Mouse (Mus musculus) cerebellum, postnatal 14 days (tissue): ENCODE data around the gene Pigu.
A peak's percentile ranks its signal among the peaks of the same experiment; 100 is the strongest.

Experiments
- DNase-seq, 2 experiments: peaks; one replicate each; pipeline ENCODE4 v3.0.0; 2021; ENCODE audit warnings: mixed read lengths in 2 of 2

The Pigu gene

DNA sequence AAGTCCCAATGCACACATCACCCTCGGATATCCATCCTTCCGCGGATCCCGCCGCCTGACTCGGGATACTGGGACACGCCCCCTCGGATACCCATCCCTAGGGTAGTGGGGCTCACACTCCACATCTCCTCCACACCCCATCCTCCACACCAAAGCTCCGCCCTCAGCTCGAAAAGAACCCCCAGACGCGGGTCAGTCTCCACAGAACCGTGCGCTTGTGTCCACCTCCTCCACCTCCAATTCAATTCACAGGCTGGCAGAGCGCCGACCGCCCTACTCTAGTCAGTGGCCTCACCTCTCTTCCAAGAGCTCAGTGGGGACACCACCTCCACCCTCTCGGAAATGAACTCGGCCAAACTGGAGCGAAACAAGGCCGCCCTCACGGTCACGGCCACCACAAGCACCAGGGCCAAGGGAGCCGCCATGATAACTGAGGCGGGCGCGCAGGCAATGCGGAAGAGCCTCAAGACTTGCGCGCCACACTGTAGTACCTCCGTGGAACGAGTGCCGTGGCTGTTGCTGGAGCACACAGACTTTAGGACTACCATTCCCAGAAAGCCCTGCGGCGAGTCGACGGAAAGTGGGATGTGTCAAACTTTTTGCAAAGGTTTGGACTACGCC is at the start of gene Pigu:
Gene Pigu, minus strand, starts transcription at position 460 of the 621 bp plus-strand sequence.
- peak; percentile 94 for DNase-seq

DNA sequence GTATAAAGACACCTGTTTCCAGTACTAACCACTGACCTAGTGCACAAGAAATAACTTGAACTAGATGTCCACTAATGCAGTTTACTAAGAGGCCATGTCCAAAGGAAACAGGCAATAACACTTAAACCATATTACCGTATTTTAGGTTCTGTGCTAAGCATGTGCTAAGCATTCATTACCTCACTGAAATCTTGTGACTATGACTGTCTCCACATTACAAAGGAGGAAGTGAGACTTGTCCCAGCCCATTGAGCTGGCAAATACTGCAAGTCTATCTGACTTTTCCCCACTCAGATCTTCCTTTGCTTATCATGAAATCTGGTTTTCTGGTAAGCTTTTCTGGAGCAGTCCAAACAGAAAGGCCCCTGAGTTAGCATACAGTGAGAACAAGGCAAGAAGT is 47.4 kb upstream of the Pigu start:
- no peak for DNase-seq

DNA sequence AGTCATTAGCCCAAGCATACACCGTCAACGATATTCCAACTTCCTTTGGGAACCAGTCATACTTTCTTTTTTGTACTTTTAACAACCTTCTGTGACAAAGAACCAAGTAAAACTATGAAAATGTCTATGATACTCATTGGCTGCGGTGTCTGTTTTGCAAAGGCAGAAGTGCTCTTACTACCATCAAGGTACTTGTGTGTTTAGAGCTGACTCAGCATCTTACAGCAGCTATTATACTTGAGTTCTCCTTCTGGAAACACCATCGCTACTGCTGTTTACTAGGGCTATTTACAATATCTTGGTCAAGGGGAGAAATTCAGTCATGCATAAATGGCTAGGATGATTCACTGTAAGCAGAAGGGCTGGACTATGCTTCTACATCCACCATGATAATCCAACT is 44.7 kb upstream of the Pigu start:
- no peak for DNase-seq

DNA sequence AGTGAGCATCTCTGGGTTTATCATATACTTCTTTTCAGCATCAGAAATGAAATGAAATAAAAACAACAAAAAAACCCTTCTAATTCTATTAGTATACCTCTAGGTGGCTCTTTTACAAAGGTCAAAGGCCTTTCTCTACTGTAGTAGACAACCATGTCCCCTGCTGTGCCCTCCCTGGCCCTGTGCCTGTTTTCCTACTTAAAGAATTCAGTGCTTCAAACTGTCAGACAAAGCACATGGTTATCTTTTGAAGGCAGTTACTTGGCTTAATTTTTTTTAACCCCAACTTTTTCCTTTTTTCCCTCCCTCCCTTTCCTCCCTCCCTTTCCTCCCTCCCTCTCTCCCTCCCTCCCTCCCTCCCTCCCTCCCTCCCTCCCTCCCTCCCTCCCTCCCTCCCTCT is 43.0 kb upstream of the Pigu start:
- DNase-seq: peak; percentile 64 to 72

DNA sequence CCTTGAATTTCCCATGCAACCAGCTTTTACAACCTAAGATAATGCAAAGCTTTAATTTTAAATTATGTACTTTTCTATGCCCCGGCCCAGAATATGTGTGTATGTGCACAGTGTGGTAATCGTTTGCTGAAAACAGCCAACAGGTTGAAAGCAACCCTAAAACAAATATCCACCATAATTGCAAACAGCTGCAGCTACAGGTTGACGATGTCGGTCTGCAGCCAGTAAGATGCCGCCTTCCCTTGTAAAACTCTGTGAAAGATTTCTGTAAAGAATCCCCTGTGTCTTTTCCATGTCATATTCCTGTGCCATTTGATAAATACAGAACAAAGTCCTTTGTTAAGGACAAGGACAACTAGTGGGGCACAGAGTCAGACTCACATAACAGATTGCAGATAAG is 37.4 kb upstream of the Pigu start:
- no peak for DNase-seq

DNA sequence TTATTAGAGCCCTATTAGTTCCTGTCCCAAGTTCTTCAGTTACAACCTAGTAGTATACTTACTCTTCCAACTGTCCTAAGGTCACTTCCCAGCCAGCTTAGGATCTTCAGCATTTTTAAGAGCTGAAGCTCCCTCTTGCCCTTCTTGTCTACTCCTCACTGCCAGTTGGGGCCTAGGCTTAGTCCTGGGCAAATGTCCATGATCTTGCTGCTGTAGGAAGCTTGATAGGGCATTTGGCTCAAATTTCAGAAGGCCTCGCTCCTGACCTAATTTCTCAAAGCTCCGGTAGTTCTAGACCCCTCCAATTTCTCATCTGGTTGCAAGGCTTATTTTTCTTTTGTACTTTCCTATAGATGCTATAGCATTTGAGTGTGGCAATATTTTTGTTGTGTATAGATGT is 31.3 kb upstream of the Pigu start:
- peak; percentile 26 to 45 for DNase-seq

DNA sequence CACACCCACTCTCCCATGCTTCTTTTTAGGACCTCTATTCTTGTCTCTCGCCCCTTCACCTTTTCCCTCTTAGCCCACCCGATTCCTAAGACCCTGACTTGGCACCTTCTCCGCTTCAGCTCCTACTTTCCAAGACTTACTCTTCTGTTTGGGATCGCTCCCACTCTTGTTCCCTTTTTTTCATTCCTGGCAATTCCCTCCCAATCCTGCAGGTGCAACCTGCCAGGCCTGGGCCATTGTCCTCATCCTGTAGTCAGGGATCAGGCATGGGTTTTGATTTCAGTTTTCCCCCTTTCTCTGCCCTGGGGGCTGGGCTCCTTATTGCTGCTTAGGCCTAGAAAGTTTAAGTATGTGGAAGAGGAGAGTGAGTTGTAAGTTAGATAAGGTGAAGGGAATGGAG is 29.8 kb upstream of the Pigu start:
- no peak for DNase-seq

DNA sequence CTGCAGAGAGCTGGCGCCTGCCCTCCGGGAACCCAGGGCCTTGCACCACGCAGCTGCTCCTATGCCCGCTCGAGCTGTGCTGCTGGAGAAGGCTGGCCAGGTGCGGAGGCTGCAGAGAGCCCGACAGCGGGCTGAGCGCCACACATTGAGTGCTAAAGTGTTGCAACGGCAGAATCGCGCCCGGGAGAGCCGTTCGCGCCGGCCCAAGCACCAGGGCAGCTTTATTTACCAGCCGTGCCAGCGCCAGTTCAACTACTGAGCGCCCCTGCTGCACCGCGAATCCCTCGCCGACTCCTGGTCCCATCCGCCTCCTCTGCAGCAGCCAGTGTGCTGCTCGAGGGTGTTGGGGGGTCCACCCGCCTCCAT is 29.3 kb upstream of the Pigu start:
- peak; percentile 18 to 36 for DNase-seq

DNA sequence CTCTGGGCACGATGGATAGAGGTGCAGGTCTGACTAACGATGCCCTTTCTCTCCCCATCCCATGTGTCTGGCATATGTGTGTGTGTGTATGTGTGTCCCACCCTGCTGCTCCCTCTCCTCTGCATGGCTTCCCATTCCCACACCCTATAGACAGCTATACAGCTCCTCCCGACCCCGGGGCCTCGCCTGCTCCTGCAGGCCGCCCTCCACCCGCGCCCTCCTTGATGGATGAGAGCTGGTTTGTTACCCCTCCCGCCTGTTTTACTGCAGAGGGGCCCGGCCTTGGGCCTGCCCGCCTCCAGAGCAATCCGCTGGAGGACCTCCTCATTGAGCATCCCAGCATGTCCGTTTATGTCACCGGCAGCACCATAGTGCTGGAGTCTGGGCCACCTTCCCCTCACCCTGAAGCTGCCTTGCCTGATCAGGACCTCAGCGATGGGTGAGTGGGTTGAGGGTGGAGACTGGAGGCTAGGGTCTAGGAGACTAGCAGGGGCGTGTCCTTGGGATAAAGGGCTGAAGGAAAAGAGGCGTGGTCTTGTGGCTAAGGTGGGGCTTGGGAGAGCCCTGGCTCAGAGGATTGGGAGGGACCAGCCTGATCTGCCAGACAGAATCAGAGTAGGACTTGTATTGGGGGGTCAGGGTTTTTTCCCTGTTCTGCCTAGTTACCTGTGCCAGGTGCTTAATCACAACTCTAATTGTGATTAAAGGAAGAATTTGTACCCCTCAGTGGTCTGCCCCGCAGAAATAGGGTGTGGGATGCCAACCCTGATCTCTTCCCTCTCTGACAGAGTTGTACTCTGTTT is 28.7 kb upstream of the Pigu start:
- peak; percentile 26 to 27 for DNase-seq

DNA sequence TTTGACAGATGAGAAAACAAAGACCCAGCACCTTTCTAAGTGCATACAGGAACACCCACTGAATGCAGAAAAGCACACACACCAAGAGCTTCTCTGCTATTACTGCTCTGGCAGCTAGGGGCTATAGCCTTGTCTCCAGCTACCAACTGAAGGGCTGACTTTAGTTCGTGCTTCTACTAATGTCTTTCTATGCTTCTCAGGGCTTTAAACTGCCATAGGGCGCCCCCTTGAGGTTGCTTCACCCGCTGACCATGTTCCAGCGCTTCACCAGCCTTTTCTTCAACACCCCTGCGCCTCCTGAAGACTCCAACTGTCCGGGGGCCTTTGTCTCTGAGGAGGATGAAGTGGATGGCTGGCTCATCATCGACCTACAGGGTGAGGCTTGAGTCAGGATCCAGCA is 27.9 kb upstream of the Pigu start:
- DNase-seq: peak; percentile 88 to 94

DNA sequence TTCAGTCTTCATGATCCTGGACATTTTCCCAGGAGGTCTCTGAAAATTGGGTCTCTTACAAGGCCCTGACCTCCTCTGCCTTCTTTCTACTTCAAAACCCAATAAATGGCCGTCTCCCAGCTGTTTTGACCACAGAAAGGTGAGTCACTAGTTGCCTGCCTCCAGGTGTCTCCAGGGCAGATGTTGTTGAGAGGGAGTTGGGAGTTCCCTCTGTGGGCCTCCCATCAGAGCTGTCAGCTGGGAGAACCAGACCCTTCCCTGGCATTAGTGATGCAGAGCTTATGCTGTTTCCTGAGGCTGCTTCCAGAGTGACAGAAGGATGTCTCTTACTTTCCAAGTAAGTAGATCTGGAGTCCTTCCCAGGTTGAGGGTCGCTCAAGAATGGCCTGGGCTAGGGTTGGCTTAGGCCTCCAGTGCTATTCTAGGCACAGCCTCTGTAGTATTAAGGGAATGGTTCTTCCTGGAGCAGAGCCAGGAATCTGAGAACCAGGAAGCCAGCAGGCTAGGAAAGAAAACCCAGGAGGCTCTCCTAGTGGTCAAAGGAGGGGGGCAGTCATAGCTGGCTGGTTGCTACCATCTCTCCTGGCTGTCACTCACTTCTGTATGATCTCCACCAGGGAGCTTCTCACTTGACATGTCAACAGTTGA is 25.7 kb upstream of the Pigu start:
- peak; percentile 51 to 55 for DNase-seq

DNA sequence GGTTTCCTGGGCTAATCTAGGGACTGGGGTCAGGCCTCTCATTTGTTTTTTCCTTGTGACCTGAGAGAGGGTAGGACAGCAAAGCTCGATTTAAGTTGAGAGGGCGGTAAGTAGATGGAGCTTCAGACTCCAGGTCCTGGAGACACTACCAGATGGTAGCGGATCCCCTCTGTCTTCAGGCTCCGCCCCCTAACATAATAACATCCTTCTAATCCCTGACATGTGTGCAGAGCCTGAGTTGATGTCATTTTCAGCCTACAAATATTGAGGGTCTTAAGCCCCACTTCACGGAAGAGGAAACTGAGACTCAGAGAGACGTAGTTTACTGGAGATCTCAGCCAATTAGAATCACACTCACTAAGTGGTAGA is 25.1 kb upstream of the Pigu start:
- DNase-seq: no peak

DNA sequence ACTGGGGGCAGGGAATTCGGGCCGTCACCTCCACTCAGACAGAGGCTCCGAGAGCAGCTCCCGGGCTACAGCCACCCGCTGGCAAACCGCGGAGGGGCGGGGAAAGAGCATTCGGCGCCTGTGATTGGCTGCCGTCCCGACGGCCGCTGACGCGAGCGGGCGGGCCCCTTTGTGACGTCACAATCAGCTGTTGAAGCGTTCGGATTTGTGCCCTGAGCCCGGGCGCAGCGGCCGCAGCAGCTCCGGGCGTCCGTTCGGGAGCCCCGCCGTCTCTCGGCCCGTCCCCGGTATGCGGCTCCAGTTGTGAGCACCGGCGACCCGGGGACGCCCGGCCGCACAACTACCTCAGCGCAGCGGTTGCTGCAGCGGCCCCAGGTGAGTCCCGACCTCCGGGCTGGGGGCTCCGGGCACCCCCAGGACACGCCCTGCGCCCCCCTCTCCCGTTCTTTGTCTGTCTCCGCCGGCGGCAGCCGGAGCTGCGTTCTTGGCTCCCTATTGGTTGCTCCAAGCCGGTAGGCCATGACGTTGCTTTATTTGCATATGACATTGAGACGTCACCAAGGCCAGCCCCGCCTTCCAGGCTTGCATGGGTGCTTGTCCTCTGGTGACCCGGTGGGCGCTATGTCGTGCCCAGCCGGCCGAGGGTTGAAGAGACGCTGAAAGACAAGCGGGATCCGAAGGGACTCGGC is 24.6 kb upstream of the Pigu start:
- peak; percentile 99 for DNase-seq

DNA sequence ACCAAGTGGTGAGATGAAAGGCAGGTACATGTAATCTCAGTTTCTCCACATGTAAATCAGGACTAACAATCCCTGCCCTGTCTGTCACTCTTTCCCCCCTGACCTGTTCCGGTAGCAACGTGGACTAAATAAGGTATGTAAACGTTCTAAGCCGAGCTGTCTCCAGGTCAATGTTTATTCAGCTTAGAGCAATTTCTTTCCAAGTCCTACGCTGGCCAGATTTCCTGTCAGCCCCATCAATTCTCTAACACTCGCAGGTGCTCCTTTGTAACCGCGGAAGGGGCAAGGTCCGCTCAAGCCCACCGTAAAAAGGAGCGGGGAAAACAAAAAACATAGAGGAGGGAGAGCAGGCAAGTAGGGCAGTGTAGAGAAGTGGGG is 23.8 kb upstream of the Pigu start:
- peak in 1 of 2 experiments; percentile 49 for DNase-seq

DNA sequence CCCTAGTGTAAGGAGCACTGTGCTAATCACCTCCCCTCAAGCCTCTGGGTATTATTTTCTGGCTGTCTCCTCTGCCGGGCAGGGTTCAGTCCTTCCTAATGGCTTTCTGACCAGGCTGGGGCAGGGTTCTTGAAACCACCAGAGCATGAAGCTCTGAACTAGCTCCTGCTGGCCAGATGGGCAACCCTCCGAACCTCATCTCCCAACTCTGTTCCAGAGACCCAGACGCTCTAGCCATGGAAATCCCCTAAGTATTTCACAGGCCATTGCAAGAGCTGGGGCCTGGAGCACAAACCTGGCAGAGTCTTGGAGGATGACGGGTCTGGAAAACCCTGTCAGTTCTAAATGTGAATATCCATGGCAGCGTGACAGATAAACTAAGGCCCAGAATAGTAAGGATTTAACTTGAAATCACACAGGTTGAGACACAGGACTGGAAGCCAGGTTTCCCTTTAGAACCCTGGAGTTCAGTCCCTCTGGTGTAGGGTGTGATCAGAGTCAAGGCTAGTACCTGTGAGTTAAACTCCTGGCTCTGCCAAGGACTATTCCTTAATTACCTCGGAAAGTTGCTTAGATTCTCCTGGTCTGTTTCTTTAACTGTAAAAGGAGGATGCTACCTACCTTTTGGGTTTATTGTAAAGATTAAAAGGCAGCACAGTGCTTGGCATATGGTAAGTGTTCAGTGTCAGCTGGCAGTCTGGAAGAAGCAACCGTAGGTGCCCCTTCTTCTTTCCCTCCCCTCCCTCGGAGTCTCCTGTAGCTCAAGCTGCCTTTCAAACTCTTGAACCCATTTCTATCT is 23.2 kb upstream of the Pigu start, which contains the start of gene Trp53inp2:
Gene Trp53inp2, plus strand, starts transcription at position 799 of the 799 bp plus-strand sequence.
- DNase-seq: peak; percentile 34 to 47

DNA sequence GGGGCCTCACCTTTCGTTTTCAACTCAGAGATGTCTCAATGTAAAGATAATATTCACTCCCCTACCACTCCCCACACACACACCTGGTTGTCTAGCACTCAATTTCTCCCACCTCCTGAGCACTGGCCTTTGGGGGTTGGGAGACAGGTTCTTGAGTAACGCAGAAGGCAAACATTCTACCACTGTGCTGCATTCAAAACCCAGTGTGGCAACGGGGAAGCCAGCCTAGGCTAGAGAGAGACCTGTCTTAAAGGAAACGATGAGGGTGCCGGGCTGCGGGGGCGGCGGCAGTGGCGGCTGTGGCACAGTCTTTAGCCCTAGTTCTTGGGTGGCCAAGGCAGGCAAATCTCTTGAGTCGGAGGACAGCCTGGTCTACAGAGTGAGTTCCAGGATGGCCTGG is 19.0 kb upstream of the Pigu start:
- DNase-seq: no peak

DNA sequence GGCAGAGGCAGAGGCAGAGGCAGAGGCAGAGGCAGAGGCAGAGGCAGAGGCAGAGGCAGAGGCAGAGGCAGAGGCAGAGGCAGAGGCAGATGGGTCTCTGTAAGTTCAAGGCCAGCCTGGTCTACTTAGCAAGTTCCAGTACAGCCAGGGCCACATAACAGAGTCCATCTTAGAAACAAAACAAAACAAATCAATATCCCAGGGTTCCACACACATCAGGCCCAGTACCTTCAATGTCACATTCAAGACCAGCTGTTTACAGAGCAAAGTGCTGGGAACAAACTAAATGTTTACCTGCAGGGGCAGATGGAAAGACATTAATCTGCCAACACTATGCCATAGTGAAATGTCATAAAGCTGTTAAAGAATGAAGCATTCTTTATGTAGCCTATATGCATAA is 17.3 kb upstream of the Pigu start:
- DNase-seq: no peak

DNA sequence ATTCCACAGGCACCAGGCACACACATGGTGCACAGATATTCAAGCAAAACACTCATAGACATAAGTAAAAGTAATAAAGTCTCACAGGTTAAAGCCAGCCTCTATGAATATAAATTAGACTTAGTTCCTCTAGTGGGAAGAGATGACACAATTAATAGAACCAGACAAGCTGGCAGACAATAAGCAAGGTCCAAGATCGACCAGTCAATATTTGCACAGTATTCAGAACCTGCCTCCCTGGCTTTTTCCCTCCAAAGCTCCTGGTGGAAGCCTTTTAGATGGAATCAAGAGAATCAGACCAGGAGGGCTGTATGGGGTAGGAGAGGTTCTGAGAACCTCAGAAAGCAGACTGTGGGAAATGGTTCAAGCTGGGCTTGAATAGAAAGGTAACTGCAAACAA is 16.7 kb upstream of the Pigu start:
- DNase-seq: no peak

DNA sequence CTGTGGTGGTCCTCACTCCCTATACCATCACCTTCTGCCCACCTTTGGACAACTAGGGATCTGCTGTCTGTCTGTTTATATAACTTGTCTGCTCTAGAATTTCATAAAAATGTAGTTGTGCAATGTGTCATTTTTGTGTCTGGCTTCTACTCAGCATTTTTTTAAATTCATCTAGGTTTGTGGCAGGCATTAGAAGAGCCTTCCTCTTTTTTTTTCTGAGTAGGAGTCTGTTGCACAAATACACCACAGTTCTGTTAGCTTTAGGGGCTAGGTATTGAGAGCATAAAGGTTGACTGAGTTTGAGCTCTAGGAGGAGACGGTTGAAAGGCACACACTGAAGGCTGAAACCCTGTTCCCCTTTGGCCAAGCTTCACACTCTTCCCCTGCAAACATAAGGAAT is 16.1 kb upstream of the Pigu start:
- DNase-seq: no peak

DNA sequence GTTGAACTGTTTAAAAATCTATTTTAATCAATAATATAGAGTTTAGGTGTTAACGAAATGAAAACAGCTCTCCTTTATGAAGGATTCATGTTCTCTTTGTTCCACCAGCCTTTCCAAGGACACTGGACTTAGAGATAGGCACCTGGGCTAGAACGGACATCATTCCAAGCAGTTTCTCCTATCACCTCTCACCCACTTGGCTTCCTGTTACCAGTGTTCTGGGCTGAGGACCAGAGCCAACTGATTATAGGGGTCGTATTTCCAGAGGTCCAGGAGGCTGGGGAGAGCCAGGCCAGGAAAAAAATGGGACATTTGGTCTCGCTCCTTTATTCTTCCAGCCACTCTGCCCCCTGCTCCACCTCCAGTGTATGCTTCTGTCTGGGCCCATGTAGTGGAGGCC is 15.2 kb upstream of the Pigu start:
- no peak for DNase-seq

DNA sequence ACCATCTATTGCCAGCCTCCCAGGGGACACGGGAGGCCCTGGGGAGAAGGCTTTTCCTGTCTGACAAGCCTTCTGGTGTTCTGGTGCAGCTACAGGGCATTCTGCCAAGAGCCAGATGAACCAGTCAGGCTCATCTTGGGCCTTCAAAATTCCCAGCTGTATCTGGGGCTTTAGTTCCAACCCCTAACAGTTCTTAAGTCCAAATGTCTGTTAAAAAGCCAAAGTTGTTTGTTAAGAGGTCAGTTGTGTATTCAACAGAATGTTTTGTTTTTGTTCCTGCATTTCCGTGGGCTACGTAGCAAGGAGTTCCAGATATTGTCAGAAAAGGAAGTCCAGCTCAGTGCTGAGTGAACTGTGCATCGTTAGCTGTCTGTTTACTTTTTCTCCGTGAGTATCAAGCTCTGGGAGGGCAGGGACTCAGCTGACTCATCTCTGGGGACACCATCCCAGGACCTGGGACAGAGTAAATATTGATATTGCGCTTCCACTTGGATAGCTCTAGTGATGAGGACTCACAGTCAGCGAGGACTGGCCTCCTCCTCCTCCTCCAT is 12.2 kb upstream of the Pigu start:
- peak in 1 of 2 experiments; percentile 58 for DNase-seq

DNA sequence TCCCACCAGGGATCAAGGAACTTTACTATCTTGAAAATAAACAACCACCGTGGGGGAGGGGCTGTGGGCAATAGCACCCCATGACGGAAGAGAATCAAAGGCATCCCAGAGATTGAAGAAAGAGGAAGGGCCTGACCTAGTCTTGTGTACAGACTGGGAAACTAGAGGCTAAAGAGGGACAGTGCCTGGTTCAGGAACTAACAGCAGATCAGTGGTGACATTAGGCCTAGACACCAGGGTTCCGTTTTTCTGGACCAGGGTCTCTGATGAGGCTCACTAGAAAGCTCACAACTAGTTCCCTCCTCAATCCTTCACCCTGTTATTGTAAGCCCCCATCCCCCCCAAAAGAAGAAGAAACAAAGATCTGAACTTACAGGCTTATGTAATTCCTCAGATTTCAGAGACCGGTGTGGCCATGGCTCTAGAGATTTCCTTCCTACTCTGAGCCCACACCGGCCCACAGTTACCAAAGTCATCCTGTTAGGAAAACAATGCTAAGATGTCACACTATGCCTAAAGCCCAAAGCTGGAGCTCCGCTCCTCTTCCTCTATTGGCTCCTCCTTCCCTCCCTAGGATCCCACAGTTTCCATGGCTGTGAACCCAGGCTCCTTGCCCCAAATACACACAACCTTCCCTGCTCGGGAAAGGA is 10.5 kb upstream of the Pigu start:
- DNase-seq: no peak
